Mouse (Mus musculus): Measurements from ENCODE around the gene Vegfb.

Vegfb gene

DNA sequence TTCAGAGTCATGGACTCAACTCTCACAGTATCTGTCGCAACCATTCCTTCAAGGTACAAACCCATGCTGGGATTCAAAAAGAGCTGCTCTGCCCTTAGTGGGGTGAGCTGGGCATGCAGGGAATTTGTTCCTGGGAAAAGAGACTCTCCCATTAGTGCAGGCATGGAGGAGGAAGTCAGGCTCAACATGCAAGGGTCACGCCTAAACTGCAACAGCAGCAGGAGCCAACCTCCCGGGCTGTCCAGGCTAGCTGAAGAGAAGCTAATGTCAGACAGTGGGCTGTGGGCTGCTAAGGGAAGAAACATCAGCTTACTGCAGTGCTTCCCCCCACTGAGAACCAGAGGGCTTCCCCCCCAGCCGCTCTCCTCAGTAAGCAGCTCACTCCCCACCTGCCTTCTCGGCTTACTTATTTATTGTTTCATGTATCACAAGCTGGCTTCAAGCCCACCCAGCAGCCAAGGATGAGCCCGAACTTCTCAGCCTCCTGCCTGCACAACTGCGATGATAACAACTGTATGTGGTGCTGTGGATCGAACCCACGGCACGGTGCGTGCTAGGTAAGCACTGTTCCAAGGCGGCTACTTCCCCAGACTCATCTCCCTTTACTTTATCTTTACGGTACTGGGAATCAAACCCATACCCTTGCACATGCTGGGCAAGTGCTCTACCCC is 15.1 kb downstream of the Vegfb start:
- no peak for DNase-seq (ENCODE audit: extremely low spot score, low spot score)

DNA sequence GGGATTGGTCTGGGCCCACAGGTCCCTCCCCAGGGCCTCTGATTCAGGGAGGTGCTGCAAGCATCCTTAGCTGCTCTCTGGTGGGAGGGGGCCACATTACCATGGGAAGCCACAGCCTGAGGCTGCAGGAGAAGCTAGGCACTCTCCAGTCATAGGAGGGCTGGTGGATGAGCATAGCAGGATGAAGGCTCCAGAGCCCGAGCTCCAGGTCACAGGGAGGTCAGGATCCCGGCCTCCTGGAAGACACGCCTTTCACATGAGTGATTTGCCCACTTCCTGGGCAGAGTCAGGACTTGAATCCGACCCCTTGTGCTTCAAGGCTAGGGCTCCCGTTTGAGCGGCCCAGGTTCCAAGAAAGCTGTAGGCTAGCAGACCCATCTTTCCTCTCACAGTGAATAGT is 15.8 kb downstream of the Vegfb start:
- DNase-seq (ENCODE audit: extremely low spot score, low spot score), result no peak

DNA sequence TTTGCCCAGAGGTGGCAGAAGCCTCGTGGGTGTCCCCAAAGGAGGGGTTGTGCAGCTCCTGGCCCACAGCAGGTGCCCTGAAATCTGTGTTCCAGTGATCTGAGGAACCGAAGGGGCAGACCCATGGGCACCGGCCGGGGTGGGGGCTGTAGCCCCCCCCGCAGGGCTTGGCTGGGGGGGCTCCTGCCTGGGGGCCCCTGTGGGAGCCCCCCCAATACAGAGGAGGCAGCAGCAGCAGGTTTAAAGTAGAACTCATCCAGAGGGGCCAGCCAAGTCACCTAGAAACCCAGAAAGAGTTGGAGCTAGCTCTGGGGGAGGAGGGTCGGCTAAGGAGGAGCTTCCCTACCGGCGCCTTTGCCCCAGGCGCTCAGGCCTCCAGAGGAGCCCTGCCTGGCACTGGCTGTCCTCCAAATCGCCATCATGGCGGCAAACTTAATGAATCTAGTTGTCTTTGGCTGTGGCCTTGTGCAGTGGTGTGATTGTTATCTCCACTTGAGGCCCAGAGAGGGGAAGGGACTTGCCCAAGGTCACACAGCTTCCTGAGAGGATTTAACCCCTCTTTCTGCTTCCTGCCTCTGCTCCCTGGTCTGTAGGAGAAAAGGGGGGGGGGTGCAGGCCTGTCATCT is 16.9 kb downstream of the Vegfb start:
- DNase-seq (ENCODE audit: extremely low spot score, low spot score), result no peak

DNA sequence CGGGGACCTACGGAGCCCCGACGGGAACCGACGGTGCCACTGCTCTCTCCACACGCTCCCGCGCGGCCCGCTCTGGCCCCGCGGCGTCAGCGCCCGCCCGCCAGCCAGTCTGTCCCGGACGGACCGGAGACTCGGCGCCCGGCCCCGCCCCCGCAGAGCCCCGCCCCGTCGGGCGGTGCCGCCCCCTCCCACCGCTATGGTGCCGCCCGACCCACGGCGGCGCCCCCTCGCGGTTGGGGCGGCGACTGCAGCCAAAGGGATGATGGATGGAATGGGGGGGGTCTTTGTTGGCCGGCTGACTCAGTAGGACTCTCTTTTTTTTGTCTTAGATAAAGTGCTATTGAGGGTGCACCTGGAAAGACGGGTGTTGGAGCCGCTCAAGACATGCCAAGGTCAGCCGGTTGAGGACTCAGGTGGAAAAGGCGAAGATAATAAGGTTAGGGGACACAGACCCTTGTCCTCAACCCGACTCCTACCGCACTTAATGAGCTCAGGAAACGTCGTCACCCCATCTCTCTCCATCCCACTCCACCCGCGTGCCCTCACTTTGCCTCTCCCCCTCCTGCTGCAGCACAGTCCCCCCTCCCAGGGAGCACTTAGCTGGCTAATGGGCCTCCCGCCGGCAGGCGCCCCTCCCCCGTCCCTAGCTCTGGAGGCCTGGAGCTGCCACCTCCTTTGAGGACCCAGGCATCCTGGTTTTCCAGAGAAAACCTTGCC is 17.6 kb downstream of the Vegfb start:
- peak; percentile 80 for DNase-seq (ENCODE audit: extremely low spot score, low spot score)

DNA sequence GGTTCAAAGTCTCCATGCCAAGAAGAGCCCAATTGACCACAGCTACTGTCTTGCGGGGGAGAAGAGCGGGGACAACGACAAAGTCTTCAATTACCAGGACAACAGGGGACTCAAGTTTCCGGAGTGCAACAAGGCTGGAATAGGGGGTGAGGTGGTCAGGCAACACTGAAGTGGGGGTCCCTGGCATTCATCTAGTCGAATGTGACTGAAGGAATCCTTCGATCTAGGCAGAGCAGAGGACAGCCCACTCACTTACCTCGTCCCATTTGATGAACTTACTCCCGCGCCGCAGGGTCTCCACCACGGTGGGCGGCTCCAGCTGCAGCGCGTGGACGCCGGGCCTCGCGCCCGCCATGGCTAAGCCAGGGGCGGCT is 18.2 kb downstream of the Vegfb start:
- DNase-seq (ENCODE audit: extremely low spot score, low spot score), result no peak

DNA sequence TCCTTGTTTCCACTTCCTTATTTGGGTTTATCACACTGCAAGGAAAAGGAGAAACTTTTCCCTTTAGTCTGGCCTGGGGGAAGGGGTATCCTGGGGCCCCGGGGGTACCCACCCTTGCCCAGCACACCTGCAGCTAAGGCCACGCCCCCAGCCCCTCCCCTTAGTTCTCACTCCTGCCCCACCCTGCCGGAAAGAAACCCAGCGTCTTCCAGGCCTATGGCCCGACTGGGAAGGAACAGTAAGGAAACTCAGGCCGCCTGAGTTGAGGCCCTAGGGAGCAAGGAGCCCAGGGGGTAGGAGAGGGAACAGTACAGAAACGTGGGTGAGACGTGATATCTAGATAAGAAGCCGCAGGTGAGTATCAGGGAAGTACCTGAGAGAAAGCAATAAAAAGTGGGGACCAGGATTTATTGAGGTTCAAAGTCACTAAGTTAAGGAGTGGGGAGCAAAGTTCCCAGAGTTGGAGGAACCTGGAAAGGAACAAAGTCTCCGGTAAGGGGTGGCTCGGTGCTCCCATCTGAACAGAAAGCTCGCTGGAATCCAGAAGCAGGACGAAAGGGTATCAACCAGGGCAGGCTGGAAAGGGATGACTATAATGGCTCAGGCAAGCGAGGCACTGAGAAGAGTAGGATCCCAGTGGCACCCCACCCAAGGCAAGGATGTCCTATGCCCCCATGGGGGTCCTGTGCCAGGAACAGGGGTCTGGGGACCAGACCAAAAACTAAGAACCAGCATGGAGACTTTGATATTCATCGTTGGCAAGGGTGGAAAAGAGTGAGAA is 18.8 kb downstream of the Vegfb start:
- DNase-seq (ENCODE audit: extremely low spot score, low spot score), result no peak

DNA sequence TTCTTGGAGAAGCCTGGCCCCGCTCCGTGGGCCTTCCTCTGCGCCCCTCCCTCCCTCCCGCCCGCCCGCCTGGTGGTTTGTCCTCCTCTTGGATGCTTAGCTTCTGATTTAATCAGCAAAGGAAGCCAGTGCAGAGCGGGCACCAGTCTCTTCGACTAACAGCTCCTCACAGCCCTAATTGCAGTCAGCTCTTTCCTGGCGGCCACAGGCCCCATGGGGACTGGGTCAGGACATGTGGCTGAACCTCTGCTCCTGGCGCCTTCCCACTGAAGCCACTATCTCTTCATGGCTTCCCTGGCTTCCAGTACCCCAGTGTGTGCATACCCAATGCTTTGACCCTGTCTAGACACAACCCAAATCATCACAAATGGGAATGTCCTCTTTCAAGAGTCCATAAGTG is 31.0 kb downstream of the Vegfb start:
- DNase-seq (ENCODE audit: extremely low spot score, low spot score), result no peak

DNA sequence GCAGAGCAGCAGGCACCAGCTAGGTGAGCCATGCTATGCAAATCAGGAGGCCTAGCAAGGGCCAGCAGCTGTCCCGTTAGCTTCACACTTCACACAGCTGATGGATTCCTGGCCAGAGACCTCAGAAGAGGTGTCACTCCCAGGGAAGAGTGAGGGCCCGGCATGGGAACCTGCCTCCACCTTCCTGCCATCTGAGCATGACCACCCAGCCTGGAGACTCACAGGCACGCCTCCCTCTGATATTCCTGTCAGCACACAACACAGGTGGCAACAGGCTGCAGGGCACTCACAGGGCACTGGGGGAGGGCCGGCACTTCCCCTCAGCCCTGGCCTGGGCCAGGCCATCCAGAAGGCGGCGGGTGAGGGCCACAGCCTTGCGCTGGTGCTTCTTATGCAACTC is 32.0 kb downstream of the Vegfb start:
- no peak for DNase-seq (ENCODE audit: extremely low spot score, low spot score)

DNA sequence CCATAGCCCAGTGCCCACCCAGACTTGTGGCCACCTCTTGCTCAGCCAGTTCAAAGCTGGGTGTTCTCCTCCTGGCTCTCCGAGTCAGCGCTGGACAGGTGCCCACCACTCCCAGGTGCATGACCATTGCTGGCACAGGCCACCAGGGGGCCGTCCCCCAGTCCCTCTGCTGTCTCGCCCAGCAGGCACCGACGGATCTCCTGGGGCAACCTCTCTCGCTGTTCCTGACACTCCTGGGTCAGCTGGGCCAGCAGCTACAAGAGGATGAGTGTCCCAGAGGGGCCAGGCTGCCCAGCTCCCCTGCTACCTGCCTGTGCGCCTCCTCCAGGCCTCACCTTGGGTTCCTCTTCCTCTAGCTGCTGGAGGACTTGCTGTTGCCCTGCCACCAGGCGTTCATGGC is 33.4 kb downstream of the Vegfb start:
- DNase-seq (ENCODE audit: extremely low spot score, low spot score), result no peak

DNA sequence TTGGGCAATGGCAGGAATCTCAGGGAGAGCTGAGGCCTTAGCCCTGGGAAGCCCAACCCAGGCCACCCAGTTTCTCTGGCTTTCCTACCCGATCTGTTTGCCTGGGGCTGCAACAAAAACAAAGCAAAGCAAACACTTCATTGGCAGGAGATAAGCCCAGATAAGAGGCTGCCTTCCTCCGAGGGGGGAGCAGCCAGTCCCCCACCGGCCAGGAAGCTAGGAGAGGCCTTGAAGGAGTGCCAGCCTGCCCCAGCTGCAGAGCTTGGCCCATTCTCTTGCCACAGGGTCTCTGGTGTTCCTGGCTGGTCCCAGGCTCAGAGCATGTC is 34.8 kb downstream of the Vegfb start:
- no peak for DNase-seq (ENCODE audit: extremely low spot score, low spot score)

DNA sequence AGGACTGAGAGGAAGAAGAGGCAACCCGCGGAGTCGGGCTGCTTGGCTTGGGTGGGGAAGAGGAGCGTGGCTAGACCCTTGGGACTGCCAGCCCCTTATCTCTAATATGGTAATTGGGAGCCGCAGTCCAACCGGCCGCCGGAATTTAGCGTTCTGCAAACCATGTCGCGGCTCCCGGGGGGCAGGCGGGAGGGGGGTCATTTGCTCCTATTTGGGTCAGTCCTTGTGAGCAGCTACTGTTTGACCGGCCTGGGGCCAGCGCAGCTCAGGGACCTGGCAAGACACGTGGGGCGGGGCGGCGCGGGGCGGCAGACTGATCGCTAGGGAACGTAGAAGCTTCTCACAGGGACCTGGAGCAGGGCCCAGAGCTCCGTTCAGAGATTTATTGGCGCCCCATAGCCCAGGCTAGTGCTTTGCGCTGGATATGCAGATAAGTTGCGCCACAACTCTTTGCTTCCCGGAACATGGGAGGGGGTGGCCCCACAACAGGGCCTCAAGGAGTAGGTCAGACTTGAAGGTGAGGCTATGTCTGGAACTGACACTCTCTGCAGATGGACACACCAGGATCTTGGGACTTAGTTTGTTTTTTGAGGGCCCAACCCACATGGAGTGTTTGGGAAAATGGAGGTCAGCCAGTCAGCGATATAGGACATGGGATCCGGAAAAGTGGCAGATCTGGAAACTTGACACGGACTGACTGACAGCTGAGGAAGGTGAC is 35.3 kb downstream of the Vegfb start:
- DNase-seq (ENCODE audit: extremely low spot score, low spot score), result peak; percentile 72

DNA sequence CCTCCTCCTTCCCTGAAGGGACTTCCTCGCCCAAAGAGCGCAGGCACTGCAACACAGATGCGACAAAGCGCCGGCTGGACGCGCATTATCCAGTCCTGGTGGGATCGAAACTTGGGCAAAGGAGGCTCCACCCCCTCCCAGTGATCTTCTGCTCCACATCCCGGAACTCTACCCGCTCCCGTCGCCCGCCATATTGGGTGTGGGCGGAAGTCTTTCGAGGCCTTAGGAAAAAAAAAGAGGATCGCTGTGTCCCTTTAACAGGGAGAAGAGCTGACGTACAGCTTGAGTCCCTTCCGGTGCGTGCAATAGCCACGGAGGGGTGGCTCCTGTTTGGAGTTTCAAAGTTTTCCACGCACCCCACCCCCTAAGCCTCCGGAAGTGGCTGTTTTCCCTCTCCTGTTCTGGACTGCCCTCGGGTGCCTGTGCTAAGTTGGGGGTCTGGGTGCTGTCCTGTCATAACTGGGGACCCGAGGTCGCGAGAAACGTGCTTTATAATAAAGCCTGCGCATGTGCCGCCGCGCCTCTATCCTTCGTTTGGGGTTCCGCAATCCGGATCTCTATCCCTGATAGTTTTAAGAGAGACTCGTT is 36.0 kb downstream of the Vegfb start:
- peak; percentile 91 for DNase-seq (ENCODE audit: extremely low spot score, low spot score)

DNA sequence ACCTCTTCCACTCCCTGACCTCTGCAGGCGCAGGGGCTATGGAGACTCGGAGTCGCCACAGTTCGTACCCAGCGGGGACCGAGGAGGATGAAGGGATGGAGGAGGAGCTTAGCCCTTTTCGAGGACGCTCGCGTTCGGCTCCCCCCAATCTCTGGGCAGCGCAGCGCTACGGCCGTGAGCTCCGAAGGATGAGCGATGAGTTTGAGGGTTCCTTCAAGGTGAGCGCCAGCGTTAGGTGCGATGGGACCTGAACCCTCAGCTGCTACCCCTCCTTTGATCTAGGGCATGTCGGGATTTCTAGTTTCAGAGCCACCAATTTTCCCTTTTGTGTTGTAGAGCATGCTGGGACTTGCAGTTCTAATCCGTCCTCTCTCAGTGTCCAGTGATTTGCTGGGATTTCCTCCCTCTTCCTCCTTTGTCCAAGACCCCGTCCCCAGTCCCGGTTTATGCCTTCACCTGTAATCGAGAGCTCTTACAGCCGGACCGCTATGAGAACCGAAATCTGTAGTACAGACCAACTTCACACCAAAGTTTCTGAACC is 36.8 kb downstream of the Vegfb start:
- peak; percentile 75 for DNase-seq (ENCODE audit: extremely low spot score, low spot score)

DNA sequence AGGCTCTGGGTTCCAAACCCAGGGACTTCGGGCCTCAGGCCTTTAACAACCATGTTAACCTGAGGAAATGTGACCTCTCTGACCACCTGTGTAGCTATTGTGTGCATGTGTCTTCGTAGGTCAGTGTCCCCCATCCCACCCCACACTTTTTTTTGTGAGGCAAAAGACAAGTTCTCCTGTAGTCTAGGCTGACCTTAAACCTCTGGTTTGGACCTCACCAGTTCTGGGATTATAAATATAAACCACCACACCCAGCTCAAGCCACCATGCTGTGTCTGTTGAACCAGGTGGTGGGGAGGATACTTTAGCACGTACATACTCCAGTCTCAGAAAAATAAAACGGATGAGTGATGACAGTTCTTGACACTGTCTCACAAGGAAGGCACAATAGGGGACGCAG is 37.5 kb downstream of the Vegfb start:
- no peak for DNase-seq (ENCODE audit: extremely low spot score, low spot score)

DNA sequence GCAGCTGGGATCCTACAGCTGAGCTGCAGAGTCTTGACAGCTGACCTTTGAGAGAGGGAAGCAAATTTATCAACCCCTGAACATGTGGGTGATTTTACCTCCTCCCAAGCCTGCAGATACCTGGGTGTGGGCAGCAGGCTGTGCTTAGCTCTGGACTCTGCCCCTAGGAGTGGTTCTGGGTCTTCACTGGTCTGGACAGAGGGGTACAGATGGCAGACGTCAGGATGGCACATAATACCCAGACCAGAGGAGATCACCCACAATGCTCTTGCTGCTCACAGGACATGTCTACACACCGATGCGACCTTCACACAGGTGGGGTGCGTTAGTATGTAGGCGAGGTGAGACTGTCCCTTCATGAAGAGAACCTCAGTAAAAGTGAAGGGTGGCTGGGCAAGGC is 37.9 kb downstream of the Vegfb start:
- no peak for DNase-seq (ENCODE audit: extremely low spot score, low spot score)

DNA sequence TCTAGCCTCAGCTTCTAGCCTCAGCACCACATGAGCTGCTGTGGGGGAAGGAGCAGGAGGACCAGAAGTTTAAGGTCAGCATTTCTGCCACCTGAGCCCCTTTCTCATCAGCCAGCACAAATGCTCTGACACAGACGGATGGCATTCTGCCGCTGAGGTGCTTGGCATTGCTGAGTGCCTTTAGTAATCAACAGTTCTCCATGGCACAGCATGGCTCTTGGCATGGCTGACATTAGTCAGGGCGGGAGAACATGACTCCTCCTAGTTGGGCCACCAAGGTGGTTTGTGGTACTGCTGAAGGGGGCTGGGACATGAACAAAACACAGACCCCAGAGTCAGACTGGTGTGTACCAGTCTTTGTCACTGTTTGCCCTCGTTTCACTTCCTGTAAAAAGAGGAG is 39.3 kb downstream of the Vegfb start:
- DNase-seq (ENCODE audit: extremely low spot score, low spot score), result no peak

DNA sequence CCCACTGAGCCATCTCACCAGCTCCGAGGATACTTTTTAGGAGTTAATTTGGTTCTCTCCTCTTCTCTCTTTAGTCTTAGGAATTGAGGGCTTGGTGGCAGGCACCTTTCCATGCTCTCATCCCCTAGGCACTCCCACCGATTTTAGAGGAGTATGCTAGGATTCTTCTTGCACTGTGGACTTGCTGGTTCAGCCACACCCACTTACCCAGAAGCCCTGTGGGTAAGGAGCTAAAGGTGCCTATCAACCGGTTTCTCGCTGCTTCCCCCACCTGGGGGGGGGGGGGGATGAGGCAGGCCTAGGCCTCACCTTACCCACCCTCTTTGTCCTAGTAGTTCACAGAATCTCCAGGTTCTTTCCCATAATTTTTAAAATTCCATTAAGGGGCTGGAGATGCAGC is 39.7 kb downstream of the Vegfb start:
- DNase-seq (ENCODE audit: extremely low spot score, low spot score), result no peak

DNA sequence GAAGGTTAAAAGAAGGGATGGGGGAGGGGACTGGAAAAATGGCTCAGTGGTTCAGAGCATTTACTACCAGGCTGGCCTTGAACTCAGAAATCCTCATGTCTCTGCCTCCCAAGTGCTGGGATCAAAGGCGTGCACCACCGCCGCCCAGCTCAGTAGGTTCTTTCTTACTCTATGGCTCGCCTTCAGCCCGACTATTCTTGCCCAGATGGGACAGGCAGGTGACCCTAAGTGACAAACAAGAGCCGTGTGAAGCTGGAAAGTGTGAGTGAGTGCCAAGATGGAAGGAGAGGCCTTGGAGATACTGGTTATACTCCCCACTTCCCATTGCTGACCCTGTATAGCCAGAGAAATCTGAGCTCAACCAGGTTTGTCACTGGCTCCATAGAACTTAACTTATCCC is 43.7 kb downstream of the Vegfb start:
- no peak for DNase-seq (ENCODE audit: extremely low spot score, low spot score)

DNA sequence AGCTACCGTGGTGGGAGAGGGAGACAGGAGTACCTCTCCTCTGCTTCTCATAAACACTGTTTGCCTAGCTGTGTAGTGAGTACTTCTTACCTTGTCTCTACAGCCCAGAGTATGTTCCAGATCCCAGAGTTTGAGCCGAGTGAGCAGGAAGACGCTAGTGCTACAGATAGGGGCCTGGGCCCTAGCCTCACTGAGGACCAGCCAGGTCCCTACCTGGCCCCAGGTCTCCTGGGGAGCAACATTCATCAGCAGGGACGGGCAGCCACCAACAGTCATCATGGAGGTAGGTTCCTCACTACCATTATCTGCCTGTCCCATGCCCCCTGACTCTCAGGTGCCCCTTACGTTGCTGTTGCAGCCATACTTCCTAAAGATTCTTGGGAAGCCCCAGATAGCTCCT is 44.7 kb downstream of the Vegfb start:
- no peak for DNase-seq (ENCODE audit: extremely low spot score, low spot score)

DNA sequence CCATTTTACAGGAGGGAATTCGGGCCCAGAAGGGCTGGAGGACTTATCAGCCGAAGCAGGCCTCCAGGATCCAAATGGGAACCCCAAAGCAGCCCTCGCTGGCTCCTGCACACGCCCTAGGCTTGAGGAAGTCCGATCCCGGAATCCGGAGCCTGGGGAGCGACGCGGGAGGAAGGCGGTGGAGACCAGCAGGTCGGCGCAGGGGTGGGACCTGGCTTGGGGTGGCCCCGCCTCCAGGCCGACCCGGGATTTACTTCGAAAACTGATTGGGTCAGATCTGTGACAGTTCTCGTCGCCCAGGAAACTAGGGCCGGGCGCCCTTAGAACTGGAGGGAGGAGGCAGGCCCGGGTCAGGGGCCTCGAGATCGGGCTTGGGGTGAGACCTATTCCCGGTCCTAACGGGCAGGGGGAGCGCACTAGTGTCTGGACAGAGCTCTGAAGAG is 45.2 kb downstream of the Vegfb start, which contains the start of gene Gpr137:
Gene Gpr137, minus strand, starts transcription at position 232 of the 443 bp plus-strand sequence.
- peak; percentile 90 for DNase-seq (ENCODE audit: extremely low spot score, low spot score)

Measured in neural tube, embryonic 10.5 days (tissue).